ENCODE assay signal across 13 mouse cellular contexts in genomic region chr1:182897506-182898138, GRCm38 (mm10). TPM values are rescaled to one million over a fixed set of nuclear protein-coding genes. Genes with fewer than 3 reads are reported as not detected.
A peak's percentile ranks its signal among the peaks of the same experiment; 100 is the strongest.
DNase-seq lines count a peak whose midpoint lies in the region; ATAC-seq and TF ChIP-seq lines count a peak whose summit lies in the region.
"Had no signal": no experiment of that assay in that cellular context is flagged by ENCODE, and none has a peak within 500 bp of the region (broad histone marks: within the 10 kb centered on the region; RNA-seq: fewer than 3 reads in every experiment).

No protein-coding gene starts in this region.

- no peak for DNase-seq in kidney, adult 2 months
- peak; percentile 70 for DNase-seq in brain, adult 2 months (ENCODE audit: low read depth, low spot score)
- DNase-seq in cerebellum, adult 9-11 months, result peak; percentile 59
- DNase-seq in heart, adult 18-20 months, result no peak
- DNase-seq in heart, adult 2 months, result no peak
- DNase-seq: B cell, adult 2 months; gastrocnemius, postnatal 14 days; kidney, postnatal 10 days; thymus, adult 18-20 months had no signal

- TF ChIP-seq CTCF in kidney, adult 2 months (conservative IDR thresholded peaks at IDR 0.05; ENCODE audit: insufficient read depth, insufficient read length, low read depth, low read length), result no peak
- no peak for TF ChIP-seq CTCF in heart, adult 2 months (IDR thresholded peaks at IDR 0.05)

- H3K9me3 ChIP-seq in kidney, embryonic 14.5 days (ENCODE audit: control insufficient read depth, low read length), result no peaks in the 10 kb centered on the region
- no peaks in the 10 kb centered on the region for H3K9me3 ChIP-seq in hindbrain, embryonic 13.5 days
- H3K9me3 ChIP-seq: megakaryocyte, embryonic 14.5 days had no signal

- ATAC-seq in kidney, embryonic 14.5 days (ENCODE audit: low FRiP score, low TSS enrichment), result peak; percentile 39; the same call in 1 of the 2 replicates
- peak; percentile 88 for ATAC-seq in hindbrain, embryonic 13.5 days (ENCODE audit: low FRiP score)
- ATAC-seq in CD4-positive, CD25-positive, alpha-beta regulatory T cell, adult 4 months, result no peak

- H3K4me3 ChIP-seq in kidney, embryonic 14.5 days (ENCODE audit: low read length), result no peak overlapping the region
- H3K4me3 ChIP-seq in kidney, adult 2 months (ENCODE audit: insufficient read depth, low read depth, low read length), result no peak overlapping the region
- no peak overlapping the region for H3K4me3 ChIP-seq in hindbrain, embryonic 13.5 days
- H3K4me3 ChIP-seq in heart, adult 2 months, result no peak overlapping the region
- H3K4me3 ChIP-seq: megakaryocyte, embryonic 14.5 days had no signal

- TF ChIP-seq EP300 in heart, adult 2 months (IDR thresholded peaks at IDR 0.05; ENCODE audit: insufficient read depth, low read depth, low read length), result no peak

- H3K4me2 ChIP-seq in kidney, embryonic 14.5 days (replicated peaks; ENCODE audit: low read depth, low read length), result no peak overlapping the region
- H3K4me2 ChIP-seq in hindbrain, embryonic 13.5 days, result no peak overlapping the region

- H3K27ac ChIP-seq in kidney, embryonic 14.5 days (ENCODE audit: low read depth, low read length), result no peak overlapping the region
- H3K27ac ChIP-seq in kidney, adult 2 months (ENCODE audit: insufficient read depth, low read depth, low read length), result no peak overlapping the region
- peak overlapping the region; percentile 69 for H3K27ac ChIP-seq in hindbrain, embryonic 13.5 days
- no peak overlapping the region for H3K27ac ChIP-seq in heart, adult 2 months

- H3K4me1 ChIP-seq in kidney, embryonic 14.5 days (ENCODE audit: control insufficient read depth, insufficient read depth, low read length), result no peaks in the 10 kb centered on the region
- no peaks in the 10 kb centered on the region for H3K4me1 ChIP-seq in kidney, adult 2 months (ENCODE audit: control insufficient read depth, insufficient read depth, low read length)
- peaks cover 15% of the 10 kb centered on the region for H3K4me1 ChIP-seq in hindbrain, embryonic 13.5 days (replicated peaks)
- no peaks in the 10 kb centered on the region for H3K4me1 ChIP-seq in heart, adult 2 months (ENCODE audit: control insufficient read depth, insufficient read depth, low read length)
- H3K4me1 ChIP-seq: megakaryocyte, embryonic 14.5 days had no signal

- intact Hi-C loops in heart, adult 2 months (cut with DNase I), result no loop called here

- no peak overlapping the region for H3K9ac ChIP-seq in kidney, embryonic 14.5 days (ENCODE audit: low read depth, low read length)
- H3K9ac ChIP-seq in hindbrain, embryonic 13.5 days, result no peak overlapping the region
- no peak overlapping the region for H3K9ac ChIP-seq in heart, adult 2 months (ENCODE audit: low read depth, low read length)

- no peak for TF ChIP-seq POLR2A in kidney, adult 2 months (IDR thresholded peaks at IDR 0.05; ENCODE audit: low read depth, low read length)
- TF ChIP-seq POLR2A in heart, adult 2 months (IDR thresholded peaks at IDR 0.05; ENCODE audit: insufficient read depth, low read depth, low read length), result no peak

- H3K36me3 ChIP-seq in kidney, embryonic 14.5 days (ENCODE audit: control insufficient read depth, insufficient read depth, low read length), result no peaks in the 10 kb centered on the region
- no peaks in the 10 kb centered on the region for H3K36me3 ChIP-seq in kidney, adult 2 months (ENCODE audit: control insufficient read depth, insufficient read depth, low read length)
- peaks cover 4% of the 10 kb centered on the region; the same call in 1 of the 2 replicates for H3K36me3 ChIP-seq in hindbrain, embryonic 13.5 days
- no peaks in the 10 kb centered on the region for H3K36me3 ChIP-seq in heart, adult 2 months (ENCODE audit: control insufficient read depth, insufficient read depth, low read length)

- H3K79me2 ChIP-seq in heart, adult 2 months (replicated peaks; ENCODE audit: control insufficient read depth, insufficient read depth, low read length), result no peaks in the 10 kb centered on the region

- 73% methylated on average over 12 of the region's 12 CpGs for WGBS in kidney, embryonic 14.5 days
- 60% methylated on average over 12 of the region's 12 CpGs for WGBS in kidney, adult 2 months
- 55% methylated on average over 12 of the region's 12 CpGs for WGBS in hindbrain, embryonic 13.5 days
- WGBS in heart, adult 2 months, result 74% methylated on average over 12 of the region's 12 CpGs

- H3K27me3 ChIP-seq in kidney, embryonic 14.5 days (ENCODE audit: control insufficient read depth, insufficient read depth, low read length), result no peaks in the 10 kb centered on the region
- no peaks in the 10 kb centered on the region for H3K27me3 ChIP-seq in kidney, adult 2 months (replicated peaks; ENCODE audit: control insufficient read depth, insufficient read depth, low read length)
- no peaks in the 10 kb centered on the region for H3K27me3 ChIP-seq in hindbrain, embryonic 13.5 days
- H3K27me3 ChIP-seq in heart, adult 2 months (ENCODE audit: control insufficient read depth, insufficient read depth, low read length), result no peaks in the 10 kb centered on the region

RNA-seq across cellular contexts. Expression of gene Tlr5, which starts 57.0 kb away (rescaled TPM):
- polyA plus RNA-seq in kidney, embryonic 14.5 days (2014; fragmentation: Nextera tagmentation; extraction: Ambion mirVana), result 1.1 TPM in 2 replicates
- 0.42 and 0.66 TPM in 2 replicates for polyA plus RNA-seq in kidney, adult 2 months (2012; rRNA removed)
- polyA plus RNA-seq in hindbrain, embryonic 13.5 days (2015; fragmentation: Nextera tagmentation; extraction: Ambion mirVana), result 0.06 and 0.23 TPM in 2 replicates
- 1 to 10 TPM; 1.0 to 1.8 TPM for total RNA-seq in heart, adult 18-20 months (2021)
- 1 to 10 TPM; 1.1 to 1.7 TPM for total RNA-seq in heart, adult 2 months (2021)
- 1.2 and 1.5 TPM in 2 replicates for polyA plus RNA-seq in heart, adult 2 months (2012; rRNA removed)
- under 1 TPM in 1 of 2 experiments, not detected in 1; 0.34 TPM for polyA plus RNA-seq in CD4-positive, CD25-positive, alpha-beta regulatory T cell, adult 4 months (2017; shearing (Covaris generic))

Comparison
In these comparisons a context has a peak if more than half of its experiments do, and no peak if none do; other contexts are left out.
1. DNase-seq: peak in brain, adult 2 months (single experiment) and cerebellum, adult 9-11 months (single experiment); none in kidney, adult 2 months (single experiment), heart, adult 18-20 months (0 of 2) and heart, adult 2 months (0 of 2).